16 mouse cellular contexts compared by ENCODE assay signal in genomic region chr7:92506378-92506777, GRCm38 (mm10).
"Had no signal": no experiment of that assay in that cellular context is flagged by ENCODE, and none has a peak within 500 bp of the region (broad histone marks: within the 10 kb centered on the region; RNA-seq: fewer than 3 reads in every experiment).

No protein-coding gene starts in this region.

- H3K27ac ChIP-seq: left cerebral cortex, adult 2 months; limb, embryonic 10.5 days; liver, embryonic 15.5 days; midbrain, embryonic 13.5 days; neural tube, embryonic 13.5 days had no signal

- ATAC-seq: lung, postnatal 0 days; midbrain, embryonic 13.5 days had no signal

- H3K36me3 ChIP-seq: limb, embryonic 10.5 days; liver, embryonic 15.5 days; midbrain, embryonic 13.5 days; neural tube, embryonic 13.5 days had no signal

- H3K9ac ChIP-seq: liver, embryonic 15.5 days; midbrain, embryonic 13.5 days; neural tube, embryonic 13.5 days had no signal

- DNase-seq: kidney, adult 2 months; kidney, postnatal 25 days; lung, adult 2 months; lung, postnatal 36 days; right cerebral cortex, adult 18-20 months; right cerebral cortex, postnatal 4 days; spleen, adult 18-20 months; thymus, adult 18-20 months; thymus, postnatal 25 days had no signal

- H3K27me3 ChIP-seq: liver, embryonic 15.5 days; midbrain, embryonic 13.5 days; neural tube, embryonic 13.5 days had no signal

- H3K9me3 ChIP-seq: limb, embryonic 10.5 days; liver, embryonic 15.5 days; midbrain, embryonic 13.5 days; neural tube, embryonic 13.5 days had no signal

- H3K4me2 ChIP-seq: liver, embryonic 11.5 days; liver, embryonic 15.5 days; midbrain, embryonic 13.5 days; neural tube, embryonic 13.5 days had no signal

- H3K4me1 ChIP-seq: limb, embryonic 10.5 days; liver, embryonic 15.5 days; midbrain, embryonic 13.5 days; neural tube, embryonic 13.5 days had no signal

- H3K4me3 ChIP-seq: left cerebral cortex, adult 2 months; limb, embryonic 10.5 days; liver, embryonic 15.5 days; midbrain, embryonic 13.5 days; neural tube, embryonic 13.5 days had no signal
